Mouse (Mus musculus) lung, postnatal 4 days (tissue): ENCODE data around the gene Shcbp1l.
"Not testable (repeated sequence)": the region's sequence is repeated elsewhere in the genome, so short reads cannot be mapped to it uniquely, and the experiment has no call there.

Source experiments
- DNase-seq, 2 experiments: peaks; one replicate each; pipeline ENCODE4 v3.0.0; 2021

Shcbp1l gene

GRCm38 (mm10) chr1:153424770-153425584 lies at the start of gene Shcbp1l:
Shcbp1l (plus strand) TSS chr1:153425162.
- peak; percentile 69 for DNase-seq

- no peak for DNase-seq
Measured at GRCm38 (mm10) chr1:153376446-153376845, 48.5 kb upstream of the Shcbp1l start.

- peak; percentile 36 to 51 for DNase-seq
Measured at GRCm38 (mm10) chr1:153378587-153378986, 46.4 kb upstream of the Shcbp1l start.

GRCm38 (mm10) chr1:153379832-153380231 lies 45.1 kb upstream of the Shcbp1l start:
- DNase-seq, result no peak

GRCm38 (mm10) chr1:153380746-153381282 lies 44.1 kb upstream of the Shcbp1l start:
- no peak for DNase-seq

- DNase-seq, result peak in 1 of 2 experiments; percentile 10
Measured at GRCm38 (mm10) chr1:153385081-153385480, 39.9 kb upstream of the Shcbp1l start.

GRCm38 (mm10) chr1:153385661-153386060 lies 39.3 kb upstream of the Shcbp1l start:
- DNase-seq, result not testable (repeated sequence)

GRCm38 (mm10) chr1:153386271-153387069 lies 38.5 kb upstream of the Shcbp1l start:
- peak; percentile 78 to 86 for DNase-seq

GRCm38 (mm10) chr1:153395706-153396105 lies 29.3 kb upstream of the Shcbp1l start:
- DNase-seq, result not testable (repeated sequence)

- peak; percentile 59 to 75 for DNase-seq
Measured at GRCm38 (mm10) chr1:153401765-153402164, 23.2 kb upstream of the Shcbp1l start.

GRCm38 (mm10) chr1:153407641-153408040 lies 17.3 kb upstream of the Shcbp1l start:
- DNase-seq, result not testable (repeated sequence)

GRCm38 (mm10) chr1:153408296-153408695 lies 16.7 kb upstream of the Shcbp1l start:
- DNase-seq, result not testable (repeated sequence)

GRCm38 (mm10) chr1:153410915-153411314 lies 14.0 kb upstream of the Shcbp1l start:
- DNase-seq, result not testable (repeated sequence)

GRCm38 (mm10) chr1:153411723-153412122 lies 13.2 kb upstream of the Shcbp1l start:
- DNase-seq, result no peak

GRCm38 (mm10) chr1:153412663-153413396 lies 12.1 kb upstream of the Shcbp1l start:
- DNase-seq, result not testable (repeated sequence)

GRCm38 (mm10) chr1:153413397-153414020 lies 11.5 kb upstream of the Shcbp1l start:
- peak in 1 of 2 experiments; percentile 23 for DNase-seq

GRCm38 (mm10) chr1:153414114-153414723 lies 10.7 kb upstream of the Shcbp1l start:
- peak; percentile 87 for DNase-seq

GRCm38 (mm10) chr1:153414962-153415361 lies 10.0 kb upstream of the Shcbp1l start:
- DNase-seq, result peak; percentile 75 to 78

GRCm38 (mm10) chr1:153415742-153416141 lies 9.2 kb upstream of the Shcbp1l start:
- DNase-seq, result not testable (repeated sequence)

- peak in 1 of 2 experiments; percentile 18 for DNase-seq
Measured at GRCm38 (mm10) chr1:153416271-153416832, 8.6 kb upstream of the Shcbp1l start.

- DNase-seq, result not testable (repeated sequence)
Measured at GRCm38 (mm10) chr1:153417805-153418204, 7.2 kb upstream of the Shcbp1l start.
